Mouse (Mus musculus) CD4-positive, CD25-positive, alpha-beta regulatory T cell, adult 2 months (primary cell): ENCODE results near the gene Gm13277.
"Not testable (repeated sequence)": the region's sequence is repeated elsewhere in the genome, so short reads cannot be mapped to it uniquely, and the experiment has no call there.

Experiments used
- DNase-seq: peaks from one replicate; pipeline ENCODE4 v3.0.0-alpha.2; 2012; ENCODE audit warnings: low read depth, low spot score

Gene Gm13277

DNA sequence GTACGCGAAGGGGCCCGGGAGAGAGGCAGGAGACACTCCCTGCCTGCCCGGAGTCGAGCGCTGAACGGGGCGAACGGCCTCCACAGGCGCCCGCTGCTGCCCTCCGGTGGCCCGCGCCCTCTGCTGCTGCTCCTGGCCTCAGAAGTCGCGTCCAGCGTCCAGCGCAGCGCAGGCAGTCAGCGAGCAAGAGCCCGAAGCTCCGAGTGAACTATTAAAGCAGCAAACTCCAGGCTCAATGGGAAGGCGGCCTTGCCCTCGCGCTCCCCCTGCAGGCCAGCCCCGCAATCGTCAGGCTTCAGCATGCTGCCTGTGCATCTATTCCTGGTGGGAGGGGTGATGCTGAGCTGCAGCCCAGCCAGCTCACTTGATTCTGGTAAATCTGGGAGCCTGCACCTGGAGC, 3.0 kb upstream of the Gm13277 start, which contains the start of gene Gm13276:
Gm13276 (plus strand) TSS at position 301 of the 400 bp plus-strand sequence.
- not testable (repeated sequence) for DNase-seq

GRCm38 (mm10) chr4:88791250-88791649, 2.8 kb downstream of the Gm13277 start, which contains the start of gene Gm13278:
Gene Gm13278 (plus strand): TSS chr4:88791550.
- not testable (repeated sequence) for DNase-seq

DNA sequence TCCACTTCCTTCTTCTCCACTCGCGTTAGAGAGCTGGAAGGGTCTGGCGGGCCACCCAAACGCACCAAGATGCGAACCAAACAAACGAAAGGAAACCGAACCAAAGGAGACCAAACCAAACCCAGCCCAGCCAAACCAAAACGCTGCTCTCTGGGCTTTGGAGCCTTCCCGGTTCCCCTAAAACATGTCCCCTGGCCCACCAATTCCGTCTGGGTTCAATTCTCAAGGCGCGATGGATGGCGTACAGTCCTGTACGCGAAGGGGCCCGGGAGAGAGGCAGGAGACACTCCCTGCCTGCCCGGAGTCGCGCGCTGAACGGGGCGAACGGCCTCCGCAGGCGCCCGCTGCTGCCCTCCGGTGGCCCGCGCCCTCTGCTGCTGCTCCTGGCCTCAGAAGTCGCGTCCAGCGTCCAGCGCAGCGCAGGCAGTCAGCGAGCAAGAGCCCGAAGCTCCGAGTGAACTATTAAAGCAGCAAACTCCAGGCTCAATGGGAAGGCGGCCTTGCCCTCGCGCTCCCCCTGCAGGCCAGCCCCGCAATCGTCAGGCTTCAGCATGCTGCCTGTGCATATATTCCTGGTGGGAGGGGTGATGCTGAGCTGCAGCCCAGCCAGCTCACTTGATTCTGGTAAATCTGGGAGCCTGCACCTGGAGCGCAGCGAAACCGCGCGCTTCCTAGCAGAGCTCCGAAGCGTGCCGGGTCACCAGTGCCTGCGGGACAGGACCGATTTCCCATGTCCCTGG, 5.7 kb downstream of the Gm13277 start, which contains the start of gene Gm13275:
Gm13275 (plus strand) TSS at position 552 of the 740 bp plus-strand sequence.
- DNase-seq: not testable (repeated sequence)

DNA sequence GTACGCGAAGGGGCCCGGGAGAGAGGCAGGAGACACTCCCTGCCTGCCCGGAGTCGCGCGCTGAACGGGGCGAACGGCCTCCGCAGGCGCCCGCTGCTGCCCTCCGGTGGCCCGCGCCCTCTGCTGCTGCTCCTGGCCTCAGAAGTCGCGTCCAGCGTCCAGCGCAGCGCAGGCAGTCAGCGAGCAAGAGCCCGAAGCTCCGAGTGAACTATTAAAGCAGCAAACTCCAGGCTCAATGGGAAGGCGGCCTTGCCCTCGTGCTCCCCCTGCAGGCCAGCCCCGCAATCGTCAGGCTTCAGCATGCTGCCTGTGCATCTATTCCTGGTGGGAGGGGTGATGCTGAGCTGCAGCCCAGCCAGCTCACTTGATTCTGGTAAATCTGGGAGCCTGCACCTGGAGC, 8.7 kb downstream of the Gm13277 start, which contains the start of gene Gm13279:
Gm13279 (plus strand) TSS at position 301 of the 400 bp plus-strand sequence.
- DNase-seq: not testable (repeated sequence)

GRCm38 (mm10) chr4:88799365-88799764, 10.9 kb downstream of the Gm13277 start, which contains the start of gene Gm13285:
Gene Gm13285 (plus strand): TSS chr4:88799665.
- not testable (repeated sequence) for DNase-seq

GRCm38 (mm10) chr4:88802954-88803353, 14.5 kb downstream of the Gm13277 start, which contains the start of gene Gm13287:
Gene Gm13287 (plus strand): TSS chr4:88803254.
- not testable (repeated sequence) for DNase-seq

GRCm38 (mm10) chr4:88805231-88805630, 16.8 kb downstream of the Gm13277 start, which contains the start of gene Gm13288:
Gene Gm13288 (plus strand): TSS chr4:88805531.
- DNase-seq: not testable (repeated sequence)

- not testable (repeated sequence) for DNase-seq
Observed at GRCm38 (mm10) chr4:88805761-88806160, 17.3 kb downstream of the Gm13277 start.

- DNase-seq: no peak
Observed at GRCm38 (mm10) chr4:88815928-88816327, 27.5 kb downstream of the Gm13277 start, which contains the start of gene Ifna7. Gene Ifna7 (plus strand): TSS chr4:88816228.

DNA sequence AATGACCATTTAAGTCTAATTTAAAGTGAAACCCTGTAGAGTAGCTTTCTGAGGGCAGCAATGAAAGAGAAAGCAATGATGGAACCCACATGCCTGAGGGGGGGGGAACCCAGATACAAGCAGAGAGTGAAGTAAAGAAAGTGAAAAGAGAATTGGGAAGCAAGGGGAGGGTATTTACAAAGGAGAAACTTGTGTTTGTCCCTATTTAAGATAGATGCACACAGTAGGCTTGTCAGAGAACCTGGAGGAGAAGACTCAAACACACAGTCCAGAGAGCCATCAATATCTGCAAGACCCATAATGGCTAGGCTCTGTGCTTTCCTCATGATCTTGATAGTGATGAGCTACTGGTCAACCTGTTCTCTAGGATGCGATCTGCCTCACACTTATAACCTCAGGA, 31.2 kb downstream of the Gm13277 start, which contains the start of gene Ifna11:
Ifna11 (plus strand) TSS at position 301 of the 400 bp plus-strand sequence.
- no peak for DNase-seq

DNA sequence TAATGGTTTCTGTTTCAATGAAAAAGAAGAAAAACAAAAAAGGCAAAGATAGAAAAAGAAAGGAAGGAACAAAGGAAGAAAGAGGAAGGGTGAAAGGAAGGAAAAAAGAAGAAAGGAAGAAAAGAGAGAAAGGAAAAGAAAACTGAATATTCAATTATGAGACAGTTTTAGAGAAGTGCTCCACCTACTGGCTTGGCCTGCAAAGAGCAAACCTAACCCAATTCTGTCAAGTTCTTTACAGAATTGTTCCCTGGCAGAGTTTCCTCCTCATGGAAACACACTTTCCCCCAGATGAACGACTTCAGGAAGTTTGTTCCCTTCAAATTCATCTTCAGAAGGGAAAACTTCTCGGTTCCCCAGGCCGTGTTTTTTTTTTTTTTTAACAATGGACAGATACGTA, 34.6 kb downstream of the Gm13277 start:
- peak; percentile 64 for DNase-seq

GRCm38 (mm10) chr4:88827116-88827515, 38.7 kb downstream of the Gm13277 start, which contains the start of gene Ifna6:
Gene Ifna6 (plus strand): TSS chr4:88827416.
- not testable (repeated sequence) for DNase-seq

- DNase-seq: peak; percentile 65
Observed at GRCm38 (mm10) chr4:88830523-88830922, 42.1 kb downstream of the Gm13277 start.

- DNase-seq: not testable (repeated sequence)
Observed at GRCm38 (mm10) chr4:88835225-88835624, 46.8 kb downstream of the Gm13277 start, which contains the start of gene Ifna5. Gene Ifna5 (plus strand): TSS chr4:88835525.
